Mouse (Mus musculus) small intestine, adult 2 months (tissue): ENCODE data around the gene Kazn. TPM values are rescaled to one million over a fixed set of nuclear protein-coding genes. Genes with fewer than 3 reads are reported as not detected.

Experiments used
- H3K27ac ChIP-seq: fragments of 200-500 bp; 2 replicates; pipeline ENCODE4 v1.5.1; 2012; ENCODE audit warnings: low read depth, low read length, control low read depth, inconsistent platforms; ENCODE audit not compliant: insufficient read depth
- H3K27me3 ChIP-seq: fragments of 200-500 bp; 2 replicates; pipeline ENCODE4 v1.6.1; 2012; ENCODE audit warnings: mild to moderate bottlenecking, moderate library complexity, low read length, inconsistent platforms; ENCODE audit not compliant: control insufficient read depth, insufficient read depth
- H3K36me3 ChIP-seq: fragments of 200-500 bp; 2 replicates; pipeline ENCODE4 v1.6.1; 2012; ENCODE audit warnings: mild to moderate bottlenecking, low read length, control low read depth, inconsistent platforms; ENCODE audit not compliant: control insufficient read depth, insufficient read depth
- H3K4me1 ChIP-seq: fragments of 200-500 bp; 2 replicates; pipeline ENCODE4 v1.6.1; 2012; ENCODE audit warnings: low read length, inconsistent platforms, mixed read lengths; ENCODE audit not compliant: control insufficient read depth, insufficient read depth, insufficient read length
- H3K4me3 ChIP-seq: fragments of 200-500 bp; 2 replicates; pipeline ENCODE4 v1.5.1; 2012; ENCODE audit warnings: low read depth, mild to moderate bottlenecking, control low read depth, inconsistent platforms, low read length, moderate library complexity
- CTCF ChIP-seq: fragments of 200-500 bp; IDR thresholded peaks from 2 replicates; pipeline ENCODE4 v1.5.1; 2012; ENCODE audit warnings: low read depth, mild to moderate bottlenecking, control low read depth, inconsistent platforms, low read length, moderate library complexity, mixed read lengths; ENCODE audit not compliant: insufficient replicate concordance, insufficient read length; ENCODE audit errors: extremely low read depth
- POLR2A ChIP-seq: fragments of 200-500 bp; IDR thresholded peaks from 2 replicates; pipeline ENCODE4 v1.6.1; 2012; ENCODE audit warnings: low read depth, mild to moderate bottlenecking, control low read depth, inconsistent platforms, low read length, moderate library complexity
- WGBS: fragments of 180-500 bp; shearing (Covaris S2); methylation state at CpG from one replicate; pipeline ENCODE4 v1.1.7; 2018; 5-methylcytosine and 5-hydroxymethylcytosine counted together
- polyA plus RNA-seq: library from polyadenylated mRNA; depleted of rRNA; stranded (reverse); fragments of >200 nt; gene quantifications from 2 replicates; pipeline ENCODE4 v1.2.3, GENCODE M21; 2012

Gene Kazn
- polyA plus RNA-seq, 1 experiment = 15.3 TPM

DNA sequence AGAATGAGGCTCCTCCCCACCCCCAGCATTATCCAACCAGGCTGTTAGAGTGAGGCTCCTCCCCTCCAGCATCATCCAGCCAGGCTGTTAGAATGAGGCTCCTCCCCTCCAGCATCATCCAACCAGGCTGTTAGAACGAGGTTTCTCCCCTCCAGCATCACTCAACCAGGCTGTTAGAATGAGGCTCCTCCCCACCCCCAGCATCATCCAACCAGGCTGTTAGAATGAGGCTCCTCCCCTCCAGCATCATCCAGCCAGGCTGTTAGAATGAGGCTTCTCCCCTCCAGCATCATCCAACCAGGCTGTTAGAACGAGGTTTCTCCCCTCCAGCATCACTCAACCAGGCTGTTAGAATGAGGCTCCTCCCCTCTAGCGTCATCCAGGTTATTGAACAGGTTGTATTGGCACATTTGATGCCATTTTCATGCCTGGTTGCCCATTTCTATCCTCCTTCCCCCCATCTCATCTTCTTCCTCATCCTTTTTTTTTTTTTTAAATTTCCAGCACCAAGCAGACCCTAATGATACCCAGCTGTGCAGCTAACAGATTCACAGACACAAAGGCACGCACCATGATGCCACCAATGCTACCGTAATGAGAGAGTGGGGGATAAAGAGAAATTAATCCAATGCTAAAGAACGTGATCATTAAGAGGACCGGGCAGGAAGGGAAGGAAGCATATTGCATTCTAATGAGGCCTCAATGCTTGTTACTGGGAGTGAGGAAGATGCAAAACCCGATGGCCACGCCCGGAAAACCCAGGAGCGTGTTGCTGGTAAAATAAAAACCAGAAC, 35.4 kb upstream of the Kazn start:
- Histone ChIP-seq H3K27ac (no peak overlapping the region), H3K27me3 (no peaks in the 10 kb centered on the region), H3K4me3 (no peak overlapping the region), H3K4me1 (no peaks in the 10 kb centered on the region), H3K36me3 (no peaks in the 10 kb centered on the region)
- WGBS = 78% methylated on average over 11 of the region's 11 CpGs
- TF ChIP-seq POLR2A (no peak), CTCF (no peak)

DNA sequence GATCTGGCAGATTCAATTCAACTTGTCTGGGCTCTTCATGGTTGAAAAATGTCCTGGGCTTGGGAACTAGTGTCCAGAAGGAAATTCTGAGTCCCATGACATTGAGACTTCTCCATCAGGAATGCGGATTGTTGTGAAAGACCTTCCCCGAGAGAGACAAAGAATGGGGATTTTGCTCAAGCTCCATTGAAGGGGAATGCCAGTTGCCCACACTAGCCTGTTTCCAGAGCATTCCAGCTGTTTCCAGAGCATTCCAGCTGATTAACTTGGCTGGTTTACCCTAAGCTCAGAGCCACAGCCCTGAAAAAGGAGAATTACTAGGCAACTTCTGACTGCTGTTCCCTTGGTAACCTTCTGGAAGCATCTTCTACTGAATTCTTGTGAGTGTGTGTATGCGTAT, 32.3 kb upstream of the Kazn start:
- no peak overlapping the region for H3K27ac ChIP-seq
- WGBS = 72% methylated on average over 3 of the region's 3 CpGs
- H3K27me3 ChIP-seq = no peaks in the 10 kb centered on the region
- no peaks in the 10 kb centered on the region for H3K36me3 ChIP-seq
- TF ChIP-seq CTCF (no peak), POLR2A (no peak)
- no peaks in the 10 kb centered on the region for H3K4me1 ChIP-seq
- no peak overlapping the region for H3K4me3 ChIP-seq

DNA sequence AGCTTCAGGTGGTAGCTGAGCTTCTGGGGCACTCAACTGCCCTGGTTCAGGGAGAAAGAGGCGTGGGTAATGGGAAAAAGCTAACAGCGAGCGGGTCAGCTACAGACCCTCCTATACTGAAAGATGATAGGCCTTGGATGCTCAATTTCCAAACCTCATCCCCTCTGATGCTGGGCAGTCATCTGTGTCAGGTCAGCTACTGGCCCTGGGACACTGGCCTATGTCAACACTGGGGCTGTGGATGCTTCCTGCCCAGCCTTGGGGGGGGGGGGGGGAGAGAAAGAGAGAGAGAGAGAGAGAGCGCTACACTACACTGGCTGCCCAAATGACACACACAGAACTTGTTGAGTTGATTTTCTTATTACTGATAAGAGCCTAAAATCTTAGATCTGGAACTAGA, 28.6 kb upstream of the Kazn start:
- no peaks in the 10 kb centered on the region for H3K27me3 ChIP-seq
- TF ChIP-seq POLR2A = no peak
- no peak for TF ChIP-seq CTCF
- no peaks in the 10 kb centered on the region for H3K4me1 ChIP-seq
- no peaks in the 10 kb centered on the region for H3K36me3 ChIP-seq
- WGBS = 84% methylated on average over 4 of the region's 4 CpGs
- H3K4me3 ChIP-seq = no peak overlapping the region
- no peak overlapping the region for H3K27ac ChIP-seq

GRCm38 (mm10) chr4:142267348-142267819, 28.2 kb upstream of the Kazn start:
- 44% methylated on average over 4 of the region's 4 CpGs for WGBS
- no peak overlapping the region for H3K27ac ChIP-seq
- H3K27me3 ChIP-seq = no peaks in the 10 kb centered on the region
- TF ChIP-seq CTCF (no peak), POLR2A (no peak)
- no peaks in the 10 kb centered on the region for H3K4me1 ChIP-seq
- no peaks in the 10 kb centered on the region for H3K36me3 ChIP-seq
- no peak overlapping the region for H3K4me3 ChIP-seq

DNA sequence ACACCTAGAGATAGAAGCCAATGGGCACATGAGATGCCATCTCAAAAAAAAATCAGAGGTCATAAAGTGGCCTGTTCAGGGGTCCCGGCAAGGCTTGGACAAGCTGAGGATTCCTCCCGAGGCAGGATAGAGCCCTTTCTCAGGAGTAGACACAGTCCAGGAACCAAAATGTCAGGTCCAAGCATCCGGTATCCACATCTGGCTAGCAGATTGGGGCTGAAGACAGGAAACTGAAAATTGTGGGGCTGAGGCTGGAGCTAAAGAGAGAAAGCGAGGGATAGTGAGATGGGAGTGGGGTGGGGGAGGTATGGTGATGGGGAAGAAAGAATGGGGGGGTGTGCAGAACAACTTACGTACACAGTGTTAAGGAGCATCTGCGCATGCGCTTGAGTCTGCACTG, 25.1 kb upstream of the Kazn start:
- WGBS = 89% methylated on average over 7 of the region's 7 CpGs
- Histone ChIP-seq H3K27ac (no peak overlapping the region), H3K36me3 (no peaks in the 10 kb centered on the region), H3K27me3 (no peaks in the 10 kb centered on the region), H3K4me3 (no peak overlapping the region), H3K4me1 (no peaks in the 10 kb centered on the region)
- TF ChIP-seq POLR2A (no peak), CTCF (no peak)

- TF ChIP-seq POLR2A (no peak), CTCF (no peak)
- H3K36me3 ChIP-seq = no peaks in the 10 kb centered on the region
- H3K4me1 ChIP-seq = no peaks in the 10 kb centered on the region
- no peak overlapping the region for H3K27ac ChIP-seq
- no peak overlapping the region for H3K4me3 ChIP-seq
- WGBS = 50% methylated on average over 4 of the region's 4 CpGs
- H3K27me3 ChIP-seq = no peaks in the 10 kb centered on the region
Measured at GRCm38 (mm10) chr4:142261725-142262124, 22.5 kb upstream of the Kazn start.

- TF ChIP-seq CTCF (no peak), POLR2A (no peak)
- 56% methylated on average over 10 of the region's 10 CpGs for WGBS
- Histone ChIP-seq H3K4me1 (no peaks in the 10 kb centered on the region), H3K36me3 (no peaks in the 10 kb centered on the region), H3K27ac (no peak overlapping the region), H3K4me3 (no peak overlapping the region), H3K27me3 (no peaks in the 10 kb centered on the region)
Measured at GRCm38 (mm10) chr4:142258730-142259129, 19.5 kb upstream of the Kazn start.

DNA sequence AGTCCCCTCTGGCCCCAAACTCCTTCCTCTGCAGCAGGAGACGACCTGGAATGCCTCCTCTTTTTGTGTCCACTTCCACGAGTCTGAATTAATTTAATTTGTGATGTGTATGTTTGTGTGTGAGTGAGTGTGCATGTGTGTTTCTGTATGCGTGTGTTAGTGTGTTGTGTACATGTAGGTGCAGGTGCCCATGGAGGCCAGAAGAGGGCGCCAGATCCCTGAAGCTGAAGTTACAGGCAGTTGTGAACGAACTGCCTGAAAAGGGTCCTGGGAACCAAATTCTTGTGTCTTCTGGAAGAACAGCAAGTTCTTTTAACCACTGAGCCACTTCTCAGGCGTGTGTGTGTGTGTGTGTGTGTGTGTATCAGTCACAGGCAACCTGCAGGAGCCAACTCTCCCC, 14.9 kb upstream of the Kazn start:
- TF ChIP-seq POLR2A (no peak), CTCF (peak; percentile 39; the same call in 1 of the 2 replicates)
- Histone ChIP-seq H3K27ac (no peak overlapping the region), H3K4me3 (no peak overlapping the region), H3K4me1 (no peaks in the 10 kb centered on the region), H3K27me3 (no peaks in the 10 kb centered on the region), H3K36me3 (no peaks in the 10 kb centered on the region)
- WGBS = 79% methylated on average over 6 of the region's 6 CpGs
